Mouse (Mus musculus) splenic B cell, adult 2 months (primary cell): ENCODE data around the gene Men1.

Source experiments
- DNase-seq: peaks from one replicate; pipeline ENCODE4 v3.0.0-alpha.2; 2011; ENCODE audit warnings: low read depth, low spot score
- H3K27me3 ChIP-seq: 2 replicates; pipeline ENCODE4 v1.6.1; 2012; ENCODE audit warnings: mild to moderate bottlenecking, low read length, moderate library complexity, mixed read lengths; ENCODE audit not compliant: control insufficient read depth, poor library complexity, insufficient read depth, severe bottlenecking
- H3K36me3 ChIP-seq: 2 replicates; pipeline ENCODE4 v1.6.1; 2012; ENCODE audit warnings: mild to moderate bottlenecking, low read length, moderate library complexity, mixed read lengths; ENCODE audit not compliant: control insufficient read depth, poor library complexity, insufficient read depth, severe bottlenecking

Men1 gene

GRCm38 (mm10) chr19:6340524-6341452 is 6.0 kb downstream of the Men1 start, which contains the start of gene Map4k2:
TSS of gene Map4k2 (plus strand) at chr19:6341135.
- Histone ChIP-seq H3K27me3 (no peaks in the 10 kb centered on the region), H3K36me3 (peaks cover 9% of the 10 kb centered on the region)
- DNase-seq = peak; percentile 92

DNA sequence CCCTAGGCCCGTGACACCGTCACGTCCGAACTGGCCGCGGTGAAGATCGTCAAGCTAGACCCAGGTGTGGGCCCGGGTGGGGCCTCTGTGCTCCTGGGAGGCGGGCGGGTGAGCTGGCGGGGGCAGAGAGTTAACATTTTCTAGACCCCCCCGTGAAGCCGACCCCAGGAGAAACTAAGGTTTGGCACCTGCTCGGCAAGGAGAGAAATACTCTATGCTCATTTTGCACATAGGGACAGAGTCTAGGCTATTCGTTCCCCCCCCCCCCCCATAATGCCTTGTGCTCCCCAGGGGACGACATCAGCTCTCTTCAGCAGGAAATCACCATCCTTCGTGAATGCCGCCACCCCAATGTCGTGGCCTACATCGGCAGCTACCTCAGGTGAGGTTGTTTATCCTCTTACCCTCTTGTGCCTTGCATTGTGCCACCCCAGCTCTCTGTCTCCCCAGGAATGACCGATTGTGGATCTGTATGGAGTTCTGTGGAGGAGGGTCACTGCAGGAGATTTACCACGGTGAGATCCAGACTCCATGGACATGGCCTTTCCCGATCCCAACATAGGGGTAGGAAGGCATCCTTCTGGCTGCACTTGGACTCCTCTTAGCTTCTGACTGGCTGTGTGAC is 6.8 kb downstream of the Men1 start:
- Histone ChIP-seq H3K27me3 (no peaks in the 10 kb centered on the region), H3K36me3 (peaks cover 16% of the 10 kb centered on the region)
- peak; percentile 73 for DNase-seq

DNA sequence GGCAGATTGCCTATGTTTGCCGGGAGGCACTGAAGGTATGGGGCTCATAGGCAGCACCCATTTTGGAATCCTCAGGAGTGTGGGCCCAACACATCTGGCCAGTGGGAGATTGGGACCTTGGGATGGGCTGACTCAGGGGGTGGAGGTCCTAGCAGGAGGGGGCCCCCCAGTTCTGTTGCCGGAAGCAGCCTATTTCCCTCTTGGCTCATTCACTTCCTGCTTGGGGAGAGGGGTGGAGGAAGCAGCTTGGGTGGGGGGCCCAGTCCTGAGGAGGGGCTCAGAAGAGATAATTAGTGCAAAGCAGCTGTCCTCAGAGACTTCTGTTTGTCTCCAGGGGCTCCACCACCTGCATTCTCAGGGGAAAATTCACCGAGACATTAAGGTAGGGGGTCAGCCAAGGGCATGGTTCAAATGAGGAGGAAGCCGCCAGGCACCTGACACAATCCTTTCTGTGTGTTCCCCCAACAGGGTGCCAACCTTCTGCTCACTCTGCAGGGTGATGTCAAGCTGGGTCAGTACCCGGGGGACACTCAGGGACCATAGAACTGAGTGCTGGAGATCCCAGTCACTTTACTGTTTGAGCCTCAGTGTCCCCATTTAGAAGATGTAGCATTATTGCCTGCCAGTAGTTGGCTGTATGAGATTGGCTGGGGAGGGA is 7.6 kb downstream of the Men1 start:
- no peak for DNase-seq
- H3K27me3 ChIP-seq = no peaks in the 10 kb centered on the region

GRCm38 (mm10) chr19:6343066-6343925 is 8.5 kb downstream of the Men1 start:
- Histone ChIP-seq H3K27me3 (no peaks in the 10 kb centered on the region), H3K36me3 (peaks cover 16% of the 10 kb centered on the region)
- no peak for DNase-seq

More for the DNA sequence above, 7.6 kb downstream of the Men1 start:
- peaks cover 19% of the 10 kb centered on the region for H3K36me3 ChIP-seq

DNA sequence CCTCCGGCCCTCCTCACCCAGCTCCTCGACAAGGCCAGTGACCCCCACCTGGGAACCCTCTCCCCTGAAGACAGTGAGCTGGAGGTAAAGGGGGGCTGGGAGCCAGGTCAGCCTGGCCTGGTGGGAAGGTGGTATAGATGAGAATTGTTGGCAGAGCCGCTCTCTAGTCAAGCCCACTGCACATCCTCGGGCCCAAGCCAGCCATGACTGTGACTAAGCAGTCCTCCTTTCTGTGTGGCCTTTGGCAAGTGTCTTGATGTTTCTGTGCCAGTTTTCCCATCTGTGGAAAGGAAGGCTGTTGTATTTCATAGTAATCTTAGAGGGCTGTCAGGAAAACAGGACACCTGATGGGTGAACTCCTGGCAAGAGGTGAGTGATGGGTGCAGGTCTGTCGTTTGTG is 9.2 kb downstream of the Men1 start:
- H3K27me3 ChIP-seq = no peaks in the 10 kb centered on the region
- peaks cover 16% of the 10 kb centered on the region for H3K36me3 ChIP-seq
- no peak for DNase-seq

DNA sequence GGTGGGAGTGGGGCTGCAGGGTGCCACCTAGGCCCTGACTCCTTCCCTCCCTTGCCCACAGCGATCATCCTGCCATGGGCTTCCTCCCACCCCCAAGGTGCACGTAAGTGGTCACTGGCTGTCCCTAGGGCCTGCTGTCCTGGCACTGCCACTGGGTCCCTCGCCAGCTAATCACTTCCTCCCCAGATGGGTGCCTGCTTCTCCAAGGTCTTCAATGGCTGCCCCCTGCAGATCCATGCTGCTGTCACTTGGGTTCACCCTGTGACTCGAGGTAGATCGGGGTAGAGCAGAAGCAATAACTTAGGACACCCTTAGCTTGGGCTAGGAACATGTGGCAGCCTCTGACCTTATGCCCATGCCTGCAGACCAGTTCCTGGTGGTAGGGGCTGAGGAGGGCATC is 11.2 kb downstream of the Men1 start:
- no peak for DNase-seq
- Histone ChIP-seq H3K27me3 (no peaks in the 10 kb centered on the region), H3K36me3 (peaks cover 18% of the 10 kb centered on the region)

- DNase-seq = no peak
- peaks cover 18% of the 10 kb centered on the region for H3K36me3 ChIP-seq
Observed at GRCm38 (mm10) chr19:6346661-6347060, 11.9 kb downstream of the Men1 start.

DNA sequence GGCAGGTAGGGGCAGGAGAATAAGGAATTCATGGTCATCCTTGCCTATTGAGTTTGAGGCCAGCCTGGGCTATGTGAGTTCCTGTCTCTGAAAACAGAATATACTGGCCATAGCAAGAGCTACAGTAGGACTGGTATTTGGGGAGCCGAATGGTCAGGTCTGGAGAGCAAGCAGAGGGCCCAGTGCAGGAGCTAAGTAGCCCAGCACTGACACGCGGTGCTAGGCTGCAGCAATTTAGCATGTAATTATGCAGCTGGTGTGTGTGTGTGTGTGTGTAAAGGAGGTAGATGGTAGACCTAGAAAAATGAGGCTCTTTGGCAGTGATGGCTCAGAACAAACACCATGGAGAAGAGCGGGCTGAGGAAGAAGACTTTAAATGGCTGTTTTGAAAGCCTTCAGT is 12.8 kb downstream of the Men1 start:
- Histone ChIP-seq H3K36me3 (peaks cover 20% of the 10 kb centered on the region), H3K27me3 (no peaks in the 10 kb centered on the region)
- DNase-seq = no peak

More at GRCm38 (mm10) chr19:6346661-6347060, 11.9 kb downstream of the Men1 start:
- no peaks in the 10 kb centered on the region for H3K27me3 ChIP-seq

DNA sequence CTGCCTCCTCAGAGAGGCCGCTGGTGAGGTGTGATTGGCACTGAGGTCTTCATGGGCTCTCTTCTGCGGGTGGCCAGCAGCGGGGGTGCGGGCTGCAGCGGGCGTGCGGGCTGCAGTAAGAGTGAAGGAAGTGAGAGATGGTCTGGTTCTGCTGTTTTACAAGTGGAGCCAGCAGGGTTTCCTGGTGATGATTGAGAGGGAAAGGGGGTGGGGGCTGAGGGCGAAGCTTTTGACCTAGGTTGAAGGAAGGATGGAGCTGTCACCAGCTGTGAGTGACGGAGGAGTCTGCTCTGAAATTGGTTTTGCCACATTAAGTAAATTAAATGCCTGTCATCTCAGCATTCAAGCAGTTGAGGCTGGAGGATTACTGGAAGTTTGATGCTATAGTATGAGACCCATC is 13.9 kb downstream of the Men1 start:
- H3K27me3 ChIP-seq = no peaks in the 10 kb centered on the region
- DNase-seq = no peak
- H3K36me3 ChIP-seq = peaks cover 22% of the 10 kb centered on the region

- H3K36me3 ChIP-seq = peaks cover 22% of the 10 kb centered on the region
- no peak for DNase-seq
- H3K27me3 ChIP-seq = no peaks in the 10 kb centered on the region
Observed at GRCm38 (mm10) chr19:6349215-6349983, 14.6 kb downstream of the Men1 start.

DNA sequence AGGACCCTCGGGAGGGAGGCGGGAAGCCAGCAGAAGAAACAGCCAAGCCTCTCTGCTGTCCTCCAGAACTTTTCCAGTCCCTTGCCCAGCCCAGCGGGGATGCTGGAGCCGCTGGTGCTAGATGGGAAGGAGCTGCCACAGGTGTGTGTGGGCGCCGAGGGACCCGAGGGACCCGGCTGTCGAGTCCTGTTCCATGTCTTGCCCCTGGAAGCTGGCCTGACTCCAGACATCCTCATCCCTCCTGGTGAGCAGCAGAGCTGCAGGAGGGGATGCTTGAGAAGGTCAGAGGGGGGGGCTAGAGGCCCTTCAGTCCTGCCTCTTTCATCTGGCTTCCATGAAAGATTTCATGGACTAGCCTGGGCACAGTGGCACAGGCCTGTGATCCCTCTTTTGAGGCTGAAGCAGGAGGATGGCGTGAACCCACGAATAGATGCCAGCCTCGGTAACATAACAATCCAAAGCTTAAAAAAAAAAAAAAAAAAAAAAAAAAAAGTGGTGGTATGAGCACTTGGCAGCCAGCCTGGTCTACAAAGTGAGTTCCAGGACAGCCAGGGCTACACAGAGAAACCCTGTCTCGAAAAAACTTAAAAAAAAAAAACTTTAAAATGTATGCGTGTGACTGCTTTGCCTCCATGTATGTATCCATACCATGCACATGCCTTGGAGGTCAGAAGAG is 16.8 kb downstream of the Men1 start:
- Histone ChIP-seq H3K36me3 (peaks cover 16% of the 10 kb centered on the region), H3K27me3 (no peaks in the 10 kb centered on the region)
- no peak for DNase-seq

DNA sequence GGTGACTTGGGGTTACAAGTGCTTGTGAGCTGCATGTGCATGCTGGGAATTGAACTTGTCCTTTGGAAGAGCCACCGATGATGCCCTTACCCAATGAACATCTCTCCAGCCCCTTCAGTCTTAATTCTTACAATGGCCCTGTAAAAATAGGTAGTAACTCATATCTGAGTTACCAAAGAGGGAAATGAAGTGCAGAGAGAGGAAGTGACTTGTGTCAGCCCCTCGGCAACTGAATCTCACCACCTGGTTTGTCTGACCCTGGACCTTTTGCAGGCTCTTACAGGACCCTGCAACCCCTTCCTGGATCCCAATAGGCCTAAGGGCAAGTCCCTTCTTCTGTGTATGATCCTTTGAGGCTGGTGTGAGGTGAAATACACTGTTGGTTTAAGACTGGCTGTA is 17.3 kb downstream of the Men1 start:
- no peak for DNase-seq
- H3K27me3 ChIP-seq = no peaks in the 10 kb centered on the region
- H3K36me3 ChIP-seq = peaks cover 14% of the 10 kb centered on the region

- H3K36me3 ChIP-seq = peaks cover 12% of the 10 kb centered on the region
- H3K27me3 ChIP-seq = no peaks in the 10 kb centered on the region
- DNase-seq = no peak
Observed at GRCm38 (mm10) chr19:6354030-6354429, 19.3 kb downstream of the Men1 start.
